Mouse (Mus musculus) MEL (cell line): ENCODE measurements around the gene Tmem59l. TPM values are rescaled to one million over a fixed set of nuclear protein-coding genes. Genes with fewer than 3 reads are reported as not detected.

Experiments used
- DNase-seq: peaks from one replicate; pipeline ENCODE4 v3.0.0; 2011; ENCODE audit warnings: low read depth, low spot score
- H3K27ac ChIP-seq: 2 replicates; pipeline ENCODE4 v1.5.1; 2012; ENCODE audit warnings: low read depth, mild to moderate bottlenecking, control low read depth, low read length, moderate library complexity; ENCODE audit not compliant: control insufficient read depth
- H3K27me3 ChIP-seq, 2 experiments: fragments of 150-350 bp in 1 of 2; sonication (generic) in 1 of 2; 2 replicates each; pipeline ENCODE4 v1.6.1; 2012; ENCODE audit warnings: low read length in 2 of 2, mild to moderate bottlenecking in 2 of 2, improper control_type of control experiment in 1 of 2, moderate library complexity in 1 of 2; ENCODE audit not compliant: insufficient read depth in 2 of 2, control insufficient read depth in 1 of 2
- H3K36me3 ChIP-seq, 2 experiments: 2 replicates each; pipeline ENCODE4 v1.6.1; 2012 to 2014; ENCODE audit warnings: low read length in 2 of 2, improper control_type of control experiment in 1 of 2, inconsistent platforms in 1 of 2, mild to moderate bottlenecking in 1 of 2; ENCODE audit not compliant: insufficient read depth in 2 of 2, control insufficient read depth in 1 of 2
- H3K4me1 ChIP-seq, 2 experiments: fragments of 150-350 bp in 1 of 2; sonication (generic) in 1 of 2; 2 replicates each; pipeline ENCODE4 v1.6.1; 2012; ENCODE audit warnings: low read length in 2 of 2, improper control_type of control experiment in 1 of 2, mild to moderate bottlenecking in 1 of 2; ENCODE audit not compliant: insufficient read depth in 2 of 2, control insufficient read depth in 1 of 2
- H3K4me3 ChIP-seq, 2 experiments: fragments of 150-350 bp in 1 of 2; sonication (generic) in 1 of 2; 2 replicates each; pipeline ENCODE4 v1.5.1; 2012; ENCODE audit warnings: low read depth in 2 of 2, low read length in 2 of 2, mild to moderate bottlenecking in 2 of 2, moderate library complexity in 2 of 2, control low read depth in 1 of 2, improper control_type of control experiment in 1 of 2; ENCODE audit not compliant: control insufficient read depth in 1 of 2, insufficient read depth in 1 of 2
- H3K79me2 ChIP-seq: 2 replicates; pipeline ENCODE4 v1.6.1; 2012; ENCODE audit warnings: mild to moderate bottlenecking, low read length, moderate library complexity; ENCODE audit not compliant: control insufficient read depth, poor library complexity, insufficient read depth
- H3K9ac ChIP-seq: 2 replicates; pipeline ENCODE4 v1.6.1; 2012; ENCODE audit warnings: low read depth, mild to moderate bottlenecking, control low read depth, low read length, moderate library complexity; ENCODE audit not compliant: control insufficient read depth, poor library complexity, severe bottlenecking
- H3K9me3 ChIP-seq: fragments of 150-350 bp; sonication (generic); replicated peaks from 2 replicates; pipeline ENCODE4 v1.6.1; 2012; ENCODE audit warnings: mild to moderate bottlenecking, low read length, improper control_type of control experiment, moderate library complexity; ENCODE audit not compliant: insufficient read depth
- BHLHE40 ChIP-seq: IDR thresholded peaks from 2 replicates; pipeline ENCODE4 v1.6.1; 2012; ENCODE audit warnings: low read depth, mild to moderate bottlenecking, inconsistent platforms, low read length, improper control_type of control experiment, borderline replicate concordance
- CHD1 ChIP-seq: IDR thresholded peaks from 2 replicates; pipeline ENCODE4 v1.6.1; 2012; ENCODE audit warnings: low read depth, mild to moderate bottlenecking, inconsistent platforms, low read length, improper control_type of control experiment
- CTCF ChIP-seq, 3 experiments: IDR thresholded peaks in 2 of 3; conservative IDR thresholded peaks in 1 of 3; 2 replicates each; pipeline ENCODE4 v1.5.1; 2011 to 2012; ENCODE audit warnings: low read length in 3 of 3, low read depth in 2 of 3, mild to moderate bottlenecking in 2 of 3, improper control_type of control experiment in 1 of 3, inconsistent platforms in 1 of 3, mixed read lengths in 1 of 3, moderate library complexity in 1 of 3; ENCODE audit not compliant: control insufficient read depth in 1 of 3, insufficient read depth in 1 of 3, poor library complexity in 1 of 3, severe bottlenecking in 1 of 3
- ELF1 ChIP-seq: IDR thresholded peaks from 2 replicates; pipeline ENCODE4 v1.6.1; 2014; ENCODE audit warnings: low read depth, mild to moderate bottlenecking, inconsistent platforms, low read length, improper control_type of control experiment, moderate library complexity
- GABPA ChIP-seq: IDR thresholded peaks from 2 replicates; pipeline ENCODE4 v1.6.1; 2012; ENCODE audit warnings: low read depth, mild to moderate bottlenecking, inconsistent platforms, low read length, improper control_type of control experiment, moderate library complexity
- GATA1 ChIP-seq: IDR thresholded peaks from 2 replicates; pipeline ENCODE4 v1.6.1; 2011; ENCODE audit warnings: low read depth, low read length, improper control_type of control experiment
- HCFC1 ChIP-seq: IDR thresholded peaks from 2 replicates; pipeline ENCODE4 v1.6.1; 2012; ENCODE audit warnings: low read depth, mild to moderate bottlenecking, inconsistent platforms, low read length, improper control_type of control experiment, moderate library complexity
- MAFK ChIP-seq: IDR thresholded peaks from 2 replicates; pipeline ENCODE4 v1.6.1; 2011; ENCODE audit warnings: low read depth, mild to moderate bottlenecking, low read length, improper control_type of control experiment, borderline replicate concordance
- MAX ChIP-seq: IDR thresholded peaks from 2 replicates; pipeline ENCODE4 v1.6.1; 2011; ENCODE audit warnings: low read length, improper control_type of control experiment
- MEF2A ChIP-seq: IDR thresholded peaks from 2 replicates; pipeline ENCODE4 v1.6.1; 2014; ENCODE audit warnings: low read depth, mild to moderate bottlenecking, inconsistent platforms, low read length, improper control_type of control experiment; ENCODE audit not compliant: poor library complexity, insufficient replicate concordance, severe bottlenecking; ENCODE audit errors: extremely low read depth
- MXI1 ChIP-seq: IDR thresholded peaks from 2 replicates; pipeline ENCODE4 v1.6.1; 2011; ENCODE audit warnings: mild to moderate bottlenecking, low read depth, low read length, improper control_type of control experiment
- NRF1 ChIP-seq: IDR thresholded peaks from 2 replicates; pipeline ENCODE4 v1.6.1; 2014; ENCODE audit warnings: low read depth, mild to moderate bottlenecking, inconsistent platforms, low read length, improper control_type of control experiment, moderate library complexity; ENCODE audit not compliant: poor library complexity, insufficient read depth, severe bottlenecking
- POLR2A ChIP-seq, 2 experiments: IDR thresholded peaks; 2 replicates each; pipeline ENCODE4 v1.6.1; 2011 to 2012; ENCODE audit warnings: low read length in 2 of 2, mild to moderate bottlenecking in 2 of 2, control low read depth in 1 of 2, improper control_type of control experiment in 1 of 2, low read depth in 1 of 2, moderate library complexity in 1 of 2; ENCODE audit not compliant: control insufficient read depth in 1 of 2, insufficient read depth in 1 of 2, poor library complexity in 1 of 2
- POLR2AphosphoS5 ChIP-seq: IDR thresholded peaks from 2 replicates; pipeline ENCODE4 v1.6.1; 2012; ENCODE audit warnings: low read depth, borderline replicate concordance, mild to moderate bottlenecking, inconsistent platforms, low read length, moderate library complexity, mixed read lengths
- RAD21 ChIP-seq: IDR thresholded peaks from 2 replicates; pipeline ENCODE4 v1.6.1; 2011; ENCODE audit warnings: mild to moderate bottlenecking, low read depth, low read length, improper control_type of control experiment
- RCOR1 ChIP-seq: IDR thresholded peaks from 2 replicates; pipeline ENCODE4 v1.6.1; 2012; ENCODE audit warnings: low read depth, mild to moderate bottlenecking, inconsistent platforms, low read length, improper control_type of control experiment
- SIN3A ChIP-seq: IDR thresholded peaks from 2 replicates; pipeline ENCODE4 v1.6.1; 2012; ENCODE audit warnings: low read length, improper control_type of control experiment, inconsistent platforms
- SMC3 ChIP-seq: IDR thresholded peaks from 2 replicates; pipeline ENCODE4 v1.6.1; 2011; ENCODE audit warnings: low read depth, low read length, improper control_type of control experiment
- TAL1 ChIP-seq: IDR thresholded peaks from 2 replicates; pipeline ENCODE4 v1.6.1; 2012; ENCODE audit warnings: mild to moderate bottlenecking, inconsistent platforms, low read length, moderate library complexity, mixed read lengths
- TBP ChIP-seq: IDR thresholded peaks from 2 replicates; pipeline ENCODE4 v1.8.0; 2011; ENCODE audit warnings: low read depth, low read length, improper control_type of control experiment
- UBTF ChIP-seq: IDR thresholded peaks from 2 replicates; pipeline ENCODE4 v1.6.1; 2012; ENCODE audit warnings: low read depth, mild to moderate bottlenecking, inconsistent platforms, low read length, improper control_type of control experiment, moderate library complexity, borderline replicate concordance; ENCODE audit not compliant: insufficient read depth
- polyA plus RNA-seq, 2 experiments: library from polyadenylated mRNA; stranded (reverse) in 1 of 2; unstranded in 1 of 2; fragments of >175 nt in 1 of 2; fragments of >200 nt in 1 of 2; gene quantifications; 2 replicates each; pipeline versions ENCODE4 v1.2.1 to v1.2.4; 2012; ENCODE audit warnings: low replicate concordance in 2 of 2, low read depth in 1 of 2; ENCODE audit not compliant: insufficient read length in 2 of 2, insufficient read depth in 1 of 2, missing spikeins in 1 of 2
- total RNA-seq: library from RNA; depleted of rRNA; stranded (reverse); fragments of 300-350 nt; gene quantifications from 2 replicates; pipeline ENCODE4 v1.2.3, GENCODE M21; 2012

The Tmem59l gene
- total and polyA plus RNA-seq, 3 experiments, result not detected

DNA sequence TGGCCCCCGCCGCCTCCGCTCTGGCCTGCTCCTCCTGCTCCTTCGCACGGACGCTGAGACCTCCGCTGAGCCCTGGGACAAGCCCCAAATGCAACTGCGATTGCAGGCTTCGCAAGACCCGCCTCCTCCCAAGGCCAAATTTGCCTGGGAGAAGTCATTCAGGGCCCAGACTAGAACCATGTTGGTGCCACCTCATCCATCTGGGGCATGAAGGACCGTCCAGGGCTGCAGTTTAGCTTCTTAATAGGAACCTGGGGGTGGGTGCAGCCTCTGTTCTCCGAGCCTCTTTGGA lies 8.6 kb upstream of the Tmem59l start:
- no peak overlapping the region for H3K27ac ChIP-seq
- no peak overlapping the region for H3K4me3 ChIP-seq
- H3K36me3 ChIP-seq, result peaks cover 0 to 2% of the 10 kb centered on the region in 2 experiments; a peak in 1 of 4 replicates
- H3K9ac ChIP-seq, result no peak overlapping the region
- H3K4me1 ChIP-seq, result peaks cover 2 to 12% of the 10 kb centered on the region in 2 experiments; a peak in 3 of 4 replicates
- H3K79me2 ChIP-seq, result no peaks in the 10 kb centered on the region; the same call in 1 of the 2 replicates
- no peaks in the 10 kb centered on the region for H3K9me3 ChIP-seq
- no peaks in the 10 kb centered on the region; a peak in 1 of 4 replicates for H3K27me3 ChIP-seq
- TF ChIP-seq CTCF (IDR thresholded peaks at IDR 0.05 in 2 of 3, conservative IDR thresholded peaks at IDR 0.05 in 1 of 3; ENCODE audit: control insufficient read depth in 1 of 3, insufficient read depth in 1 of 3, low read depth in 2 of 3, low read length in 3 of 3, poor library complexity in 1 of 3, severe bottlenecking in 1 of 3) (no peak), SIN3A (no peak), UBTF (no peak), GATA1 (no peak), HCFC1 (no peak)
- no peak for DNase-seq

- H3K27me3 ChIP-seq, result no peaks in the 10 kb centered on the region; a peak in 1 of 4 replicates
- peaks cover 0 to 7% of the 10 kb centered on the region in 2 experiments; a peak in 2 of 4 replicates for H3K4me1 ChIP-seq
- no peak overlapping the region for H3K27ac ChIP-seq
- DNase-seq, result no peak
- H3K4me3 ChIP-seq, result no peak overlapping the region
- no peak for TF ChIP-seq TBP
- TF ChIP-seq POLR2AphosphoS5, result no peak
- TF ChIP-seq POLR2A (IDR thresholded peaks at IDR 0.05; ENCODE audit: control insufficient read depth in 1 of 2, insufficient read depth in 1 of 2, low read depth in 1 of 2, low read length in 2 of 2, poor library complexity in 1 of 2), result no peak
- TF ChIP-seq RCOR1, result no peak
- no peak for TF ChIP-seq SMC3
- no peak for TF ChIP-seq MXI1
- no peak for TF ChIP-seq CHD1
- TF ChIP-seq MAFK, result no peak
- no peak for TF ChIP-seq ELF1
- no peak for TF ChIP-seq GATA1
- TF ChIP-seq TAL1, result no peak
- H3K79me2 ChIP-seq, result no peaks in the 10 kb centered on the region
- H3K36me3 ChIP-seq, result no peaks in the 10 kb centered on the region; a peak in 1 of 4 replicates
- no peaks in the 10 kb centered on the region for H3K9me3 ChIP-seq
- no peak overlapping the region for H3K9ac ChIP-seq
Observed at GRCm38 (mm10) chr8:70495001-70495770, 8.0 kb upstream of the Tmem59l start.

DNA sequence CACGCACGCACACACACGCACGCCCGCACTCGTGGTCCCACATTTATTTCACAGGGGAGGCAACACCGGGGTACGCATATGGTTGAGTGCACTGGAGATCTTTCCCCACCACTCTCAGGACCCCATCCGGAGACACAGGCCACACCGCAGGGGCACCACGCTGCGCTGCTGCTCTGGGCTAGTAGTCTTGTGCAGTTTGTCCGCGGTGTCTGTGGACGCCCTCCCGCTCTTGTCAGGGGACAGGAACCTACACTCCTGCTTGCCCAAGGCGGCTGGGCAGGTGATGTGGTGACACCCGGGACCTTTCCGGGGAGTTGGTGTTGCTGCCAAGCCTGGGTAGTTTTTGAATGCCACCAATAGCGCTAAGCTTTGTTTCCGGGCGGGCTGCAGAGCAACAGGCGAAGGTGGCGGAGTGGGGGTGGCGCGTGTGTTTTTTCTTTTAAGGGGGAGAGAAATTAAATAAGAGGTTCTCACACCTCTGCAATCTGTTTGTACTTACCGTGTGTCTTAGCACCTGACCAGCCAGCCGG lies 7.3 kb upstream of the Tmem59l start:
- no peak for DNase-seq
- H3K27me3 ChIP-seq, result no peaks in the 10 kb centered on the region; a peak in 1 of 4 replicates
- H3K27ac ChIP-seq, result no peak overlapping the region
- no peak overlapping the region for H3K9ac ChIP-seq
- no peaks in the 10 kb centered on the region for H3K9me3 ChIP-seq
- H3K36me3 ChIP-seq, result no peaks in the 10 kb centered on the region
- no peak for TF ChIP-seq GABPA
- TF ChIP-seq MEF2A, result no peak
- no peak for TF ChIP-seq POLR2A (IDR thresholded peaks at IDR 0.05; ENCODE audit: control insufficient read depth in 1 of 2, insufficient read depth in 1 of 2, low read depth in 1 of 2, low read length in 2 of 2, poor library complexity in 1 of 2)
- no peak for TF ChIP-seq CTCF (IDR thresholded peaks at IDR 0.05 in 2 of 3, conservative IDR thresholded peaks at IDR 0.05 in 1 of 3; ENCODE audit: control insufficient read depth in 1 of 3, insufficient read depth in 1 of 3, low read depth in 2 of 3, low read length in 3 of 3, poor library complexity in 1 of 3, severe bottlenecking in 1 of 3)
- TF ChIP-seq MAX, result no peak
- TF ChIP-seq BHLHE40, result no peak
- no peak for TF ChIP-seq RCOR1
- no peak for TF ChIP-seq GATA1
- no peak for TF ChIP-seq MAFK
- TF ChIP-seq RAD21, result no peak
- no peak for TF ChIP-seq SIN3A
- TF ChIP-seq NRF1, result no peak
- H3K79me2 ChIP-seq, result no peaks in the 10 kb centered on the region
- H3K4me1 ChIP-seq, result no peaks in the 10 kb centered on the region
- no peak overlapping the region for H3K4me3 ChIP-seq
